Mouse (Mus musculus) E14TG2a.4 (cell line): ENCODE measurements around the gene Prokr1.

Experiments
- CTCF ChIP-seq: conservative IDR thresholded peaks from 2 replicates; pipeline ENCODE4 v1.5.1; 2014; ENCODE audit warnings: low read length
- NANOG ChIP-seq: IDR thresholded peaks from 2 replicates; pipeline ENCODE4 v1.6.1; 2014; ENCODE audit warnings: borderline replicate concordance, low read length, mixed read lengths
- POU5F1 ChIP-seq: IDR thresholded peaks from 2 replicates; pipeline ENCODE4 v1.6.1; 2014; ENCODE audit warnings: low read length, borderline replicate concordance

- no peak for TF ChIP-seq CTCF
- no peak for TF ChIP-seq NANOG
- TF ChIP-seq POU5F1: no peak
These were observed 687 bp downstream of the Prokr1 start for GRCm38 (mm10) chr6:87589718-87590393.
